Mouse (Mus musculus) ES-Bruce4 (cell line): Measurements from ENCODE around the gene Cant1. TPM values are rescaled to one million over a fixed set of nuclear protein-coding genes. Genes with fewer than 3 reads are reported as not detected.

Experiments used
- H3K27ac ChIP-seq: 2 replicates; pipeline ENCODE4 v1.5.1; 2012; ENCODE audit warnings: low read length, inconsistent platforms; ENCODE audit not compliant: insufficient read depth
- H3K27me3 ChIP-seq: 2 replicates; pipeline ENCODE4 v1.6.1; 2012; ENCODE audit warnings: mild to moderate bottlenecking, low read length, inconsistent platforms; ENCODE audit not compliant: control insufficient read depth, poor library complexity, insufficient read depth, severe bottlenecking
- H3K36me3 ChIP-seq: 2 replicates; pipeline ENCODE4 v1.6.1; 2012; ENCODE audit warnings: inconsistent platforms, mild to moderate bottlenecking, low read length, moderate library complexity; ENCODE audit not compliant: control insufficient read depth, poor library complexity, insufficient read depth, severe bottlenecking
- H3K4me1 ChIP-seq: one replicate; pipeline ENCODE4 v1.8.1; 2011; ENCODE audit warnings: low read length; ENCODE audit not compliant: control insufficient read depth, insufficient read depth
- H3K4me3 ChIP-seq: 2 replicates; pipeline ENCODE4 v1.5.1; 2011; ENCODE audit warnings: low read depth, mild to moderate bottlenecking, low read length
- H3K9ac ChIP-seq: 2 replicates; pipeline ENCODE4 v1.6.1; 2012; ENCODE audit warnings: low read depth, mild to moderate bottlenecking, inconsistent platforms; ENCODE audit not compliant: poor library complexity, severe bottlenecking
- H3K9me3 ChIP-seq: replicated peaks from 2 replicates; pipeline ENCODE4 v1.6.1; 2012; ENCODE audit warnings: mild to moderate bottlenecking, low read length, inconsistent platforms; ENCODE audit not compliant: control insufficient read depth, poor library complexity, insufficient read depth, severe bottlenecking
- CTCF ChIP-seq: IDR thresholded peaks from one replicate; pipeline ENCODE4 v1.8.1; 2011; ENCODE audit warnings: low read depth, low read length
- EP300 ChIP-seq: IDR thresholded peaks from 2 replicates; pipeline ENCODE4 v1.6.1; 2011; ENCODE audit warnings: low read depth, low read length; ENCODE audit not compliant: insufficient read depth
- POLR2A ChIP-seq: IDR thresholded peaks from one replicate; pipeline ENCODE4 v1.8.1; 2011; ENCODE audit warnings: low read length; ENCODE audit not compliant: insufficient read depth
- polyA plus RNA-seq: library from polyadenylated mRNA; stranded (reverse); fragments of >200 nt; gene quantifications from 2 replicates; pipeline ENCODE4 v1.2.4, GENCODE M21; 2011; ENCODE audit warnings: low read depth; ENCODE audit not compliant: missing spikeins, insufficient read depth, insufficient read length

Gene Cant1
- polyA plus RNA-seq, 1 experiment, result 15.4 TPM

DNA sequence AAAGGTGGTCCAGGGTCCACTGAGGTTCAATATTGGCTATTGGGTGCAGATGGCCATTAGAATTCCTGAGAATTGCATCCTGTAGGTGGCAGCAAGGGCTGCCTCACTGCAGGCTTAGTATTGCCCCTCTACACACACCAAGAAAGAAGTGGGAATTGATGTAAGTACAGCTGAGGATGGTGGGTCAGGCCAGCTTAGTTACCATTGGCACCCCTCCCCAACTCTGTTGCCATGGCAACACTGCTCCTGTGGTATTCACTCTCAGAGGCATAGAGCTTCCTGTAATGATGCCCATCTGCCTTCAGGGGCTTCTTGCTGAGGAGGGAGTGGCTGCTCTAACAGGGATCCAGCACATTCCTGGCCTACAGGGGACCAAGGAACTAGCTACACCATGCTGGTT is 43.9 kb downstream of the Cant1 start:
- H3K9ac ChIP-seq, result no peak overlapping the region
- no peak overlapping the region for H3K27ac ChIP-seq
- TF ChIP-seq CTCF (peak; percentile 1), POLR2A (no peak), EP300 (no peak)
- H3K4me3 ChIP-seq, result no peak overlapping the region
- H3K36me3 ChIP-seq, result no peaks in the 10 kb centered on the region
- no peaks in the 10 kb centered on the region for H3K9me3 ChIP-seq
- no peaks in the 10 kb centered on the region for H3K4me1 ChIP-seq
- no peaks in the 10 kb centered on the region for H3K27me3 ChIP-seq

GRCm38 (mm10) chr11:118374506-118374905 is 44.4 kb downstream of the Cant1 start:
- no peak overlapping the region for H3K9ac ChIP-seq
- no peaks in the 10 kb centered on the region for H3K36me3 ChIP-seq
- H3K4me1 ChIP-seq, result no peaks in the 10 kb centered on the region
- no peaks in the 10 kb centered on the region for H3K27me3 ChIP-seq
- no peak overlapping the region for H3K4me3 ChIP-seq
- no peak for TF ChIP-seq CTCF
- TF ChIP-seq POLR2A, result no peak
- TF ChIP-seq EP300, result no peak
- no peak overlapping the region for H3K27ac ChIP-seq
- no peaks in the 10 kb centered on the region for H3K9me3 ChIP-seq

DNA sequence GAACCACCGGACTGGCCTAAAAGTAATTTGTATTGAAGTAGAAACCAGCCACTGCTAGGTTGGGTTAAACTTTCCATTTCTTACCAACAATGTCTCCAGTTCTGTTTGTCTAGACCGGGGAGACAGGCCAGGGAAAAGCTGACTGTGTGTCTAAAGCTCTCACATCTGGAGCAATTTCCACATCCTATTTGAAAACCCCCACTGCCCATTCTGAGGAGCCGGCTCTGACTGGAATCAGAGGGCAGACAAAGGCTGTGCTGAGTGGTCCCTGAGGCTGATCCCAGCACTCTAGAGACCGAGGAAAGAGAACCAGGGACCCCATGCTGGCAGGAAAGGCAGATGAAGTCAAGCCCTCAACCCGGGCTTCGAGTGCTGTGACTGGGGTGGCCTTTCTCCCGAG is 46.2 kb downstream of the Cant1 start:
- no peak overlapping the region for H3K9ac ChIP-seq
- H3K36me3 ChIP-seq, result no peaks in the 10 kb centered on the region
- no peak overlapping the region for H3K4me3 ChIP-seq
- H3K4me1 ChIP-seq, result no peaks in the 10 kb centered on the region
- H3K27ac ChIP-seq, result no peak overlapping the region
- H3K27me3 ChIP-seq, result no peaks in the 10 kb centered on the region
- H3K9me3 ChIP-seq, result no peaks in the 10 kb centered on the region
- TF ChIP-seq POLR2A, result no peak
- no peak for TF ChIP-seq CTCF
- TF ChIP-seq EP300, result no peak

GRCm38 (mm10) chr11:118371876-118372275 is 47.0 kb downstream of the Cant1 start:
- no peak for TF ChIP-seq POLR2A
- no peak for TF ChIP-seq EP300
- no peak for TF ChIP-seq CTCF
- H3K9ac ChIP-seq, result no peak overlapping the region
- H3K36me3 ChIP-seq, result no peaks in the 10 kb centered on the region
- no peak overlapping the region for H3K4me3 ChIP-seq
- H3K9me3 ChIP-seq, result no peaks in the 10 kb centered on the region
- H3K27ac ChIP-seq, result no peak overlapping the region
- H3K27me3 ChIP-seq, result no peaks in the 10 kb centered on the region
- no peaks in the 10 kb centered on the region for H3K4me1 ChIP-seq

DNA sequence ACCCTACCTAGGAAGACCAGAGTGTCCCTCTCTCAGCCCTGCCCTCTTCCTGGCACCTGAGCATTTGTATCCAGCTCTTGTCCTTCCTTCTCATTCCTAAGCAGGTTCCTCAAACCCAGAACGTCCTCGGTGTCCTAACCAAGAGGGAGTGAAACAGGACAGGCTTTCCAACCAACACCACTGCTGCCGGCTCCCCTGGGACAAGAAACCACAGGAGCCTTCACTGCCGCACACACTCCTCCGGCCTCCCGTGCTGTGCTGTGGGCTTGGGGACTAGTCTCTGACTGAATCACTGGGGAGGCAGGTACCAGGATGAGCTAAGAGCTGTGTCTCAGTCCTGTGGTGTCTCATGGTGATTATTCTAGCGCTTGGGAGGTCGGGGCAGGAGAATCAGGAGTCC is 49.2 kb downstream of the Cant1 start:
- Histone ChIP-seq H3K27me3 (no peaks in the 10 kb centered on the region), H3K4me3 (no peak overlapping the region), H3K9me3 (no peaks in the 10 kb centered on the region), H3K27ac (no peak overlapping the region), H3K4me1 (no peaks in the 10 kb centered on the region), H3K9ac (no peak overlapping the region), H3K36me3 (no peaks in the 10 kb centered on the region)
- TF ChIP-seq POLR2A (no peak), CTCF (no peak), EP300 (no peak)

GRCm38 (mm10) chr11:118369251-118369650 is 49.6 kb downstream of the Cant1 start:
- Histone ChIP-seq H3K36me3 (no peaks in the 10 kb centered on the region), H3K9me3 (no peaks in the 10 kb centered on the region), H3K4me3 (no peak overlapping the region), H3K4me1 (no peaks in the 10 kb centered on the region), H3K27me3 (no peaks in the 10 kb centered on the region), H3K9ac (no peak overlapping the region), H3K27ac (no peak overlapping the region)
- TF ChIP-seq EP300, result no peak
- no peak for TF ChIP-seq CTCF
- TF ChIP-seq POLR2A, result no peak
